Mouse (Mus musculus) kidney, adult 2 months (tissue): ENCODE results near the gene Ppp4r1.

ENCODE experiments used
- CTCF ChIP-seq: fragments of 200-500 bp; conservative IDR thresholded peaks from 2 replicates; pipeline ENCODE4 v1.5.1; 2011; ENCODE audit warnings: low read depth, mild to moderate bottlenecking, control low read depth, low read length, moderate library complexity, mixed read lengths; ENCODE audit not compliant: insufficient read depth, insufficient read length
- POLR2A ChIP-seq: fragments of 200-500 bp; IDR thresholded peaks from one replicate; pipeline ENCODE4 v1.6.1; 2011; ENCODE audit warnings: low read depth, low read length, control low read depth

DNA sequence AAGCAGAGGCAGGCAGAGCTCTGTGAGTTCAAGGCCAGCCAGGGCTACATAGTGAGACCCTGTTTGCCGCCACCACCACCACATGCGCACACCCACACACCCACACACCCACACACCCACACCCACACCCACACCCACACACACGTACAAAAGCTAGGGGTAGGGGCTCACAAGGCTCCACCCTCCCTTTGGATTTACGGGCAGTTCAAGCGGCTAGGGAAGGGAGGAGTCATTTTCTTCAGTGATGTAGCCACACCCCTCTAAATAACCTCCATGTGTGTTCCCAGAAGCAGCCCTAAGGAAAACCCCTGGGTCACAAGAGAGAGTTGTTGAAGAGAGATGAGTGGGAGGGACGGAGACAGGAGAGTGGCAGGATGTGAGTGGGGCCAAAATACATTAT, 94.7 kb downstream of the Ppp4r1 start:
- no peak for TF ChIP-seq POLR2A
- no peak for TF ChIP-seq CTCF
